Mouse (Mus musculus) embryonic stem cell, embryonic (primary cell): ENCODE data around the gene Pabpn1l.

Source experiments
- CTCF ChIA-PET, 4 experiments: fragments of 300-600 bp in 2 of 4; fragments of 350-600 bp in 2 of 4; sonication (Branson Sonifier 250); formaldehyde crosslinking; loops; one replicate each; lab custom pipeline; 2022; ENCODE audit warnings: inconsistent platforms in 2 of 4; lab: Charles Lee
- POLR2A ChIA-PET, 4 experiments: fragments of 300-600 bp in 2 of 4; fragments of 350-600 bp in 2 of 4; sonication (Branson Sonifier 250); formaldehyde crosslinking; loops; one replicate each; lab custom pipeline; 2022; ENCODE audit warnings: antibody characterized with exemption in 4 of 4, inconsistent platforms in 1 of 4; lab: Charles Lee

The Pabpn1l gene

DNA sequence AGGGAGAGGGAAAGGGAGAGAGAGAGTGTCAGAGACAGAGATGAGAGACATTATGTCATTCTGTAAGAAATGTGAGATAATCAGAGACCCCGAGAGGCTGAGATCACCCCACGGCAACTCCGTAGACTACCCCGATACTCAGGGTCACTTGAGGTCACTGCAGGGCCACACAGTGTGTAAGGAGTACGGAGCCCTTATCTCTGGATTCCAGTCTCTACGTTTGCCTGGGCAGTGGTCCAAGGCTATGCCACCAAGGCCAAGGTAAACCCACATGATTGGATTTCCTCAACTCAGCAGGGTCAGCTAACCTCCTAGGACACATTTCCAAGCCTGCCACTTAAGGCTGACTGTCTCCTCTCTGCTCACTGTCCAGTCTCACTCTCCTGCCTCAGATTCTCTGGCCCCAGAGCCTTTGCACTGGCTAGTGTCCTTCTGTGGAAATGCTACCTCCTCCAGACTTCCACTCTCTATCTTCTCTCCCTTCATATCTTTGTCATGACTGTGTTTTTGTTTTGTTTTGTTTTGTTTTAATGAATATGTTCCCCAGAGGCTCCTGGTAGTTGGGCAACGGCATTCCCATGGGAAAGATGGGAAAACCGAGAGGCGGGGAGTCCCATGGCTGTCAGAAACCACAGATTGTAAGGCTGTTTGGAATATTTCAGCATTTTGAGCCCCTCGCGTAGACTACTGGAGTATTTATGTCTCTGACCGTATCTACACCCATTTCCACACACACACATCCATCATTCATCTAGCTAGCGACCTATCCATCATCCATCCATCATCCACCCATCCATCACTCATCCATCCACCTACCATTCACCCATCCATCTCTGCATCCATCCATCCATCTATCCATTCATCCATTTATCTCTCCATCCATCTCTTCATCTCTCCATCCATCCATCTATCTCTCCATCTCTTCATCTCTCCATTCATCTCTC, 33.8 kb upstream of the Pabpn1l start:
- ChIA-PET CTCF (no interaction called here), POLR2A (no interaction called here)

DNA sequence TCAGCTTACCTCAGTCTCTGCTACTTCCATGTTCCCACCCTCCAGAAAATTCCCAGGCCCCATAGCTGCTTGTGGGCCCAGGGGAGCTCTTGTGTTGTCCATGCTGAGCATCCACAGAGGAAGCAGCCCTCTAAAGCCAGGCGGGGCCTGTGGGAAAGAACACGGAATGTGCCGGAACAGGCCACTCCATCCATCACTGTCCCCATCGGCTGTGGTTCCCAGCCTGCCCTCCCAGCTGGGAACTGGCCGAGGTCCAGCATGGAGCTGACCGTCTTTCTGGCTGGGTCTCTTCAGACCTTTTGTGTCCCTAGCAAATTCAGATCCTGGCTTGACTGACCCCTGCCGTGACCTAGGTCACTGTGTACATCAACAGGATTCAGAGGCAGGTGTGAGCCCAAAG, 32.2 kb upstream of the Pabpn1l start:
- ChIA-PET POLR2A (no interaction called here), CTCF (no interaction called here)

DNA sequence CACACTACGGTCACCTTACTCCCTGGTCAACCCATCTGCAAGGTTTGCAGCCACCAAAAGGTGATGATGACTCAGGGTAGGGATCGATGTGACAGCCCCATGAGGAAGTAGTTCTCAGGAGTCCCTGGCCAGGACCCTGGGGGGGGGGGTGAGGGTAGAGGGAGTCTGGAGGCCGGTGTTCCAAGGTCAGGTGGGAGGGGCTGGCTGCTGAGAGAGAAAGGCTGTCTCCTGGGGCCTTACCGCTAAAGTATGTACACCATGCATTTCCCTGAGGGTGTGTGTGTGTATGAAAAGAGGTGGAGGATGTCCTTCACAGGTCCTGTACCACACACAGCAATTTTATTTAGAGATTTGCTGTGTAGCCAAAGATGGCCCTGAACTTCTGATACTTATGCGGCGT, 30.1 kb upstream of the Pabpn1l start:
- ChIA-PET POLR2A (interaction anchor here in 2 of 4 experiments (0.6 to 1.5 kb wide), 4 partner anchors 10 to 659 kb away, joined by 3 to 5 read pairs (median 3); no protein-coding TSS in a partner anchor), CTCF (interaction anchor here in 1 of 4 experiments (0.6 kb wide), 1 partner anchor 550 kb away, joined by 3 read pairs; no protein-coding TSS in a partner anchor)

DNA sequence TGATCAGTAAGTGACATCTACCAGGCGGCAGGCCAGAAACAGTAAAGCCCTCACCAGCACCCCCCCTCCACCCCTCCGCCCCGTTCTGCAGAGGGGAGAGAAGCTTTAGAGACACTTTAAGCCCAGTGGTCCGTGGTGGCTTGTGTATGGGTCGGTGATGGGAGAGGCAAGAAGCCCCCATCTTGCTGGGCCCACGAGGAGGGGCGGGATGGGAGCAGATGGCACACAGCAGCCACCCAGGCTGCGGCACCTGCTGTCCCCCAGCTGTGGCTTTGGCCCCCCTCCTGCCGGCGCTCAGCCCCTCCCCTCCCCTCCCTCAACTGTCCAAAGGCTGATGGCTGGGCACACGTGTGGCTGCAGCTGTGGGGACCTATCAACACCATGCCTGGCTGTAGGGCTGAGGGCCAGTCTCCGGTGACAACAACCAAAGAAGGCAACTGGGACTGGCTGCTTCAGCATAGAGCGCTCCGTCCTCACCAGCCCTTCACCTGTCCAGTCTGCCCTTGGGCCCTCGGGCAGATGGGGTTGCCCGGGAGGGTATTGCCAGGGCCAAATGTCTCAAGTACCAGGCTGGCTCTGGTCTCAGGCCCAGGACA, 28.9 kb upstream of the Pabpn1l start:
- CTCF ChIA-PET: interaction anchor here in 2 of 4 experiments (1.0 to 1.5 kb wide), 3 partner anchors 8 to 9 kb away, joined by 3 to 5 read pairs (median 5); no protein-coding TSS in a partner anchor
- POLR2A ChIA-PET: interaction anchor here in 1 of 4 experiments (0.6 kb wide), 1 partner anchor 160 kb away, joined by 3 read pairs; no protein-coding TSS in a partner anchor

DNA sequence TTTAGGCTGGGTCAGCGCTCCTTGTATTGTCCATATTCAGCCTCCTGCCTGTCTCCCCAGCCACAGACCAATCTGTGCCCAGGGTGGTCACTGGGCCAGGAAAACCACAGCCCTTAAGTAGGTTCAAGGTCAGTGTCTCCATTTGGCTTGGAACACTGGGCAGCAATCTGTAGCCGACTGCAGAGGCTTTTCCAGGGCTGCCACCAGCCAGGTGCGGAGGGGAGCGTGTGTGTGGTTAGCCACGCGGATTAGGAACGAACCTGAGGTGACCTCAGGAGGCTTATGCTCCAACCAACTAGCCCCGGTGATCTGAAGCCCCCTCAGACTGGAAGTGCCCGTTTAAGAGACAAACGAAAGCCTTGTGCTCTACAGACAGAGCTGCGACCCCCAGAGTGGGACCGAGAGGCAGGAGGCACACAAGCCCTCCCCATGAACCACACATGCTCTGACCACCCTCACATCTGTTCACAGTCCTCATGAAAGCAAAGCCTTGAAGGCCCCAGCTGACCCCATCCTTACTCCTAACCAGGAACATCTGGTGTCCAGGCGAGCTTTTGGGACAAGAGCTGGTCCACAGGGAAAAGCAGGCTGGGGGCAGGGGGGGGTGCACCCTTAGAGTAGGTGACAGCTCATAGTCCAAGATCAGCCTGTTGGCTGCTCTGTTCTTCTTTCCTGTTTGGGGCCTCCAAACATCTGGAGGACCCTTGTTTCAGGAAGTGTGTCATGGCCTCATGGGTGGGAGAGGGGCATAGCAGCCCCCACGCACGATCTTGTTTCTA, 25.8 kb upstream of the Pabpn1l start:
- CTCF ChIA-PET: interaction anchor here in 3 of 4 experiments (0.6 to 1.4 kb wide), 5 partner anchors 12 to 552 kb away, joined by 3 to 7 read pairs (median 4); no protein-coding TSS in a partner anchor
- POLR2A ChIA-PET: interaction anchor here in 1 of 4 experiments (0.7 to 0.8 kb wide), 2 partner anchors 23 to 32 kb away, joined by 3 read pairs; no protein-coding TSS in a partner anchor

DNA sequence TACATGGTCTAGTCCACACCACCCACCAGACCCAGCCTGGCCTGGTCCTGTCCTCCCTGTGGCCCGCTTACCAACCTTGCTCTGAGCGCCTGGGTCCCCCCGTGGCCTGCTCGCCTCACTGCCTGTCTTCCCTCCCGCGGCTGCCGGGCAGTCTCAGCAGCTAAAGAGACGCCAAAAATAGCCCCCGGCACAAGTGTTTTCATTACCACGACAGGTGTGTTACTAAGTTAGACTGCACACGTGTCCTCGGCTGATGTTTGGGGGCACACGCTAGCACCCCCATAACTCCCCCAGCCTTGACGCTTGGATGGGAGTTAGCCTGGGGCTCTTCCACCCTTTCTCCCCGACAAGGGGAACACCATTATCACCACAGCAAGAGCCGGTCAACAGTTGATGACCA, 23.8 kb upstream of the Pabpn1l start:
- CTCF ChIA-PET: no interaction called here
- POLR2A ChIA-PET: no interaction called here

DNA sequence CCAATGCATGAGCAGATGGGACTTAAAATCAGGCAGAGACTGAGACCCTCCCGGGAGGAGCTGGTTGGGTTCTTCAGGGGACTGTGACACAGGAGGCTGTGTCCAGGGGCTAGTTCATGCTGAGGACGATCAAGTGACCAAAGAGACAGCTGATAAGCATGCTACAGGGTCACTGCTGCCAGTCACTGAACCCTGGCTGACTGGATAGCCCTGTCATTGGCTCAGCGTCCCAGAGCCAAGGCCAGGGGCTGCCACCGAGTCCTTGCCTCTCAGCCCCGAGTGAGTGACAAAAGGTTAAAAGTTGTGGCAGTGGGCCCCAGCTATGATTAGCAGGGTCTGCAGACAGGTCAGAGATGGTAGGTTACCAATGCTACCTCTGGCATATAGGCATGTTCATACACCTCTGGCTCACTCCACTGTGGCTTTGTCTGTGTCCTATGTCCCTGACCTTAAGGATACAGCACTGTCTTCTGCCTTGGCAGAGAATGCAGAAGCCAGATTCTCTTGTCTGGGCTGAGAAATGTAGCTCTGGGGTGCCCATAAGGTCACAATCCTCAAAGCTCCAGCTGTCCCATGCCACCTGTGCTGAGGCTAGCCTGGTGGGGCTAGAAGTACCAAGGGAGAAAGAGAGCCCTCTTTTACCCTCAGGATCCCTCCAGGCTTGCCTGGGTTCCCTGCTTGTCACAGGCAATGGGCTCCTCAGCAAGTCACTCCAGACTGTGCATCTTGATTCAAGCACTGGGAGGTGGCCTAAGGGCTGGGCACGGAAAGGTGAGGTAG, 21.8 kb upstream of the Pabpn1l start:
- ChIA-PET POLR2A (no interaction called here), CTCF (no interaction called here)

DNA sequence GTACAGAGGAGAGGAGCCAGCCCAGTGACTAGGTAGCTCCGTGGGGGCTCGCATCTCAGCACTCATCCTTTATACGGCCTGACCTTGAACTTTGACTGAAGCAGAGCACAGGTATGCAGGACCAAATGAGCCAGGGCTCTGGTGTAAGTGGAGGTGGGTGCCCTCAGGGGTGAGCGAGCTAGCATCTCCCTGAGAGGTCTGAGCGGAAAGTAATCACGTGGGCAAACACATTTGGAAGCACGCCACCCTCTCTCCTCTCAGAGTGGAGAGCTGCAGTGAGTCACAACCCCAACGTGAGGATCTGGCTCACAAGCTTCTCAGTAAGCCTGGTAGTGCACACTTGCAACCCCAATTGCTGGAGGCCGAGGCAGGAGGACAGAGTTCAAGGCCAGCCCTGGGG, 19.5 kb upstream of the Pabpn1l start:
- CTCF ChIA-PET: interaction anchor here in 2 of 4 experiments (1.0 to 1.5 kb wide), 6 partner anchors 9 to 79 kb away, joined by 3 to 8 read pairs (median 4); no protein-coding TSS in a partner anchor
- POLR2A ChIA-PET: interaction anchor here in 2 of 4 experiments (1.2 to 1.7 kb wide), 5 partner anchors 9 to 149 kb away, joined by 3 to 7 read pairs (median 3); partner anchors contain the start of genes Galns (in 1 of the 2) and Trappc2l (in 1 of the 2)

DNA sequence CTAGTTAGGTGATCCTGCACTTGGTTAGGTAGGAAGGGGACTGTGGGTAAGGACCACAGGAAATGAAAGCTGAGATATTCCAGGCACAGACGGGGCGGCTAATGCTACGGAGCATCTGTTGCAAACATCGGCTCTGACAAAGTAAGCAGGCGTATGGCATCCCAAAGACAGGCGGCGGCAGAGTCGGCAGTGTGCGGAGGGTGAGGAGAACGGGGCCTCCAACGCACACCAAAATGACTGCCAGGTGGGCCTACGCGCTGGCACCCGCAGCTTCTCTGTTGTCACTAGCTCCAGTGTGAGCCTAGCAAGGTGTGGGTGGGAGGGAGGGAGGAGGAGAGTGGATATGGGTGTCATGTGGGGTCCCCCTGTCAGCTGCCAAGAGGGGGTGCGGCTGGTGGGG, 18.9 kb upstream of the Pabpn1l start:
- ChIA-PET POLR2A (interaction anchor here in 2 of 4 experiments (0.5 to 1.7 kb wide), 8 partner anchors 10 to 1643 kb away, joined by 3 to 7 read pairs (median 3); partner anchors contain the start of genes Acsf3 (in 1 of the 2), Galns (in 1 of the 2) and Trappc2l (in 1 of the 2)), CTCF (interaction anchor here in 3 of 4 experiments (0.5 to 1.6 kb wide), 8 partner anchors 10 to 675 kb away, joined by 3 to 13 read pairs (median 5); no protein-coding TSS in a partner anchor)

DNA sequence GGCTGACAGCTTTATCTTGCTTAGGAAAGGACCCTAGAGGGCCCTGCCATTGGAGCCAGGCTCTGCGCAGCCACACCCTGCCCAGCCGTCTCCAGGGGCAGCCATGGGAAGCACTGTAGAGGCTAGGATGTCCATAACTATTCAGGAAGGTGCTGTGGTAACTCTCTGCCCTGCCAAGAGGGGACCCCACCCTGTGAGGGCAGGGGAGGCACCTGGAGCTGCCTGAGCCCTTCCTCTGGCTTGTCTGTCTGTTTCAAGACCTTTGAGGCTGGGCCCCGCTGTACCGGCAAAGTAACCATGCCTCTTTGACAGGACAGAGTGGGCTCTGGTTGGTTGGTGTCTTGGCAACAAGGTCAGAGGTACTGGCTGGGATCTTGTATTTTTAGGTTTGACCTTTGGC, 18.3 kb upstream of the Pabpn1l start:
- ChIA-PET POLR2A (interaction anchor here in 2 of 4 experiments (0.5 to 1.7 kb wide), 6 partner anchors 10 to 1643 kb away, joined by 3 to 5 read pairs (median 3); partner anchors contain the start of gene Acsf3 (in 1 of the 2)), CTCF (interaction anchor here in 2 of 4 experiments (0.8 to 1.6 kb wide), 3 partner anchors 19 to 23 kb away, joined by 3 to 9 read pairs (median 4); no protein-coding TSS in a partner anchor)

DNA sequence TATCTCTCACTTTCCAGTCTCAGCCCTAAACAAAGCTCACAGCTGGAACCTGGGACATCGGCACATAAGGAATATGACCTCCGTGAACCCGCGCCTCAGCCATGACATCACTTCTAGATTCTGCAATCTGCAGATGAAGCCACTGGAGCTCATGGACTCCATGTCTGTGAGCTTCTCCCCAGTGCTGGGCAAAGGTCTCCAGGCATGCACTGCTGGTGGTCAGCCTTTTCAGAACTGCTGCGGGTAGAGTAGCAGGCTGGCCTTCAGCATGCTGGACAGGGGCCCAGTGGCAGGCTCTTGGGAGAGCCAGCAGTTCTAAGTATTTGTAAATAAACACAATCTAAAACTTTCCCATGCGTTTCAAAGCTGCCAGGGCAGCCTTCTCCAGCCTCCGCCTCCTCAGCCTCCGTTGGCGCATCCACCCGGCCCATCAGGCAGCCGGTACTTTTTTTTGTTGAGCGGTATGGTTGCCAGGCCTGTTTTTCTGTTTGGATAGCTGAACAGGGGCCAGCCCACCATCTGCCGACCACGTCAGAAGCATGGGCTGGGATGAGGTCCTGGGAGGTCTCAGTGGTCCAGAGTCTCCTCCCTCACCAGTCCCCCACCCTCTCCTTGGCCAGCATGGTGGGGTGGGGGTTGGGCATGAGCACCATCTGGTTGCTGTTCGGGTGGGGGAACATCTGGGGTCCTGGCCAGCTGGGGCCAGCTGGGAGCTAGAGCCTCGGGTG, 17.1 kb upstream of the Pabpn1l start:
- CTCF ChIA-PET: interaction anchor here (0.7 to 1.2 kb wide), 5 partner anchors 11 to 212 kb away, joined by 3 to 5 read pairs (median 4); no protein-coding TSS in a partner anchor

DNA sequence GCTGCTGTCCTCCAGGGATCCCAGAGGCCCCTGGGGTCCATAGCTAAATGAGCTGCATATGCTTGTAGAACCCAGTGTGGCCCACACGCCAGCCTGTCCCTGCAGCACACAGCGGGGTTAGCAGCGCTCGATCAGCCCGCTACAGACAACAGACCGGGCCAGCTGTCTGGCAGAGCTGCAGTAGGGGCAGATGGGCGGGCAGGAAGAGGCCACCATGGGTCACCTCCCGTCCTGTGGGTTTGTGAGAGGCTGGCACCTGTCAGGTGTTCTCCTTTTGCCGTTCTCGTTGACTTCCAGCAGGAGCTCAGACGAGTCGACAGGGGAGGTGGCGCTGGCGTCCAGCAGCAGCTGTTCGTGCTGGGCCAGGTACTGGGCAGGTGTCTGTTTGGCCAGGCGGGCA, 16.1 kb upstream of the Pabpn1l start:
- ChIA-PET POLR2A (interaction anchor here in 2 of 4 experiments (0.6 to 0.8 kb wide), 2 partner anchors 64 to 486 kb away, joined by 3 to 4 read pairs; no protein-coding TSS in a partner anchor), CTCF (interaction anchor here (0.6 to 1.5 kb wide), 6 partner anchors 20 to 1429 kb away, joined by 3 to 5 read pairs (median 4); no protein-coding TSS in a partner anchor)

More for the DNA sequence above, 17.1 kb upstream of the Pabpn1l start:
- POLR2A ChIA-PET: interaction anchor here in 1 of 4 experiments (0.8 to 1.7 kb wide), 2 partner anchors 20 to 65 kb away, joined by 4 read pairs; no protein-coding TSS in a partner anchor

DNA sequence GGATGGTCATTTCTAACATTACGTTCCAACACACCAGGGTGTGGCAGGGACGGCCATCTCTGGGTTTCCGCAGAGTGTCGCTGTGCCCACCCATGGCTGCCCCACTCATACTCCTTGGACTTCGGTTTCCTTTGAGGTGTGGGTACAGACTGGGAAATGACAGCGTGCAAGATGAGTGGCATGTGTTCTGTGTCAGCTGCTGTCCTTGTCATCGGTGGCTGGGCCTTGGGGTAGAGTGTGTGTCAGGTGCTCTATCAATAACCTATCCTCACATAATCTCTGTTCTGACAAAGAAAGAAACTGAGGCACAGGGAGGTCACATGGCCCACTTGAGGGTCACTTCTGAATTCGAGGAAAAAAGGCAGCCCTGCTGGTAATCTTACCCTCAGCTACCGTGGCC, 14.7 kb upstream of the Pabpn1l start:
- POLR2A ChIA-PET: interaction anchor here in 1 of 4 experiments (0.9 to 1.1 kb wide), 2 partner anchors 40 to 62 kb away, joined by 3 read pairs; no protein-coding TSS in a partner anchor
- CTCF ChIA-PET: no interaction called here

DNA sequence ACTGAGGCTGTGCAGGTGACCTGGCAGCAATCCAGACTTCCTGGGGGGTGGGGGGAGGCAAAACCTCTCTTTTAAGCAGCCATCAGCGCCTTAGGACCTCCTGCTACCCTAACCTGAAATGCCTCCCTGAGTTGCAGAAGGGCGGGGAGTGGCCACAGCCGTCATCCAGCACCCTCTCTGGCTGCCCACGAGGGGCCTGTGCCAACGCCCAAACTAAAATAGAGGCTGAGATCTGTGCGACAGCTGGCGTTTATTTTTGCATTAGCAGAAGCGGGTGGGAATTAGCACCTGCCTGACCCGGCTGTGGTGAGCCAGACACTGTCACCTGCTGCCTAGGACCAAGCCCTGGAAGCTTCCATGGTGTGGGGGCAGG, 14.2 kb upstream of the Pabpn1l start:
- POLR2A ChIA-PET: interaction anchor here in 1 of 4 experiments (0.6 to 1.6 kb wide), 4 partner anchors 14 to 353 kb away, joined by 3 to 6 read pairs (median 3); partner anchors contain the start of genes Galns and Pabpn1l
- CTCF ChIA-PET: no interaction called here

DNA sequence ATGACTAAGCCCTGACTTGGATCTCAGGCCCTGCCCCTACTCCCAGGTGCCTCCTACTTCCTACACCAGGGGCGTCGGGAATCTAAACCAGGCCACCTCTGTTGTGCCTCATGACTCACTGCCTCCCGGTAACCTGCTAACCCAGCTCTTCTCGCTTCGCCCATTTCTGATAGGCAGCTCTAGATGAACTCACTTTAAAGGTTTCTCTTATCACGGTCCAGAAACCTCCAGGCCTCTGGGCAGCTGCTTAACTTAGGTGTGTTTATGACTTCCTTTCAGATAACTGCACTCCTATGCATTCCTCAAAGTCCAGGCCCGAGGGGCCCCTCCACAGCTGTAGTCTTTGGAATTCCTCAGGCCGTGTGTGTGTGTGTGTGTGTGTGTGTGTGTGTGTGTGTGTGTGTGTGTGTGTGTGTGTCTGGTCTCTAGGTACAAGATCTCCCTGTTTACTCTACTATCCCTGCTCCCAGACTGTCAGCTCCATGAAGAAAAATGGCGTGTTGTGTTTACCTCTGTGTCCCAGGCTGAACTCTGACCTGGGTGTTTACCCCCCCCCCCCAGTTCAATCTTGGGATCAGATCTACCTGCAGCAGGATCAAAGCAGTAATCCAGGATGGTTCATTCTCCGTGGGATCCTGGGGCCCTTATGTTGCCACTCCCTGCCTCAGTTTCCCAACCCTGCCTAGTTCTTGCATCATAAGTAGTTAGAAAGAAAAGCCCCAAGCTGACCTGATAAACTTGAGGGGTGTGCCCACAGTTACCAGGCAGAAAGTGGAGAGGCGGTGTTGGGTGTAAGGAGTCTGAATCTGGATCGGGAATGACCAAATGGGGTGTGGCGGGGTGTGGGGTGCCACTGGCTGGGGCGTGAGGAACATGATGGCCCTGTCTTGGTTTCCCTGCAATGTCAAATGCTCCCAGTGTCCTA, 13.6 kb upstream of the Pabpn1l start:
- POLR2A ChIA-PET: interaction anchor here in 3 of 4 experiments (0.6 to 1.6 kb wide), 7 partner anchors 10 to 598 kb away, joined by 3 to 6 read pairs (median 3); partner anchors contain the start of genes Galns (in 1 of the 3) and Pabpn1l (in 1 of the 3)

More for the DNA sequence above, 13.6 kb upstream of the Pabpn1l start:
- CTCF ChIA-PET: interaction anchor here (0.6 to 1.2 kb wide), 6 partner anchors 23 to 633 kb away, joined by 3 to 7 read pairs (median 4); partner anchors contain the start of gene Cdt1 (in 1 of the 4)
